Mouse (Mus musculus) kidney, adult 11 months (tissue): ENCODE measurements at regions not wholly inside any gene's neighbourhood (a gene's known extent, or its start where the extent isn't known, plus 50 kb on each side); places are given as distances from the start of the nearest gene placed in this dataset.

Experiments
- DNase-seq: peaks from one replicate; pipeline ENCODE4 v3.0.0; 2022

DNA sequence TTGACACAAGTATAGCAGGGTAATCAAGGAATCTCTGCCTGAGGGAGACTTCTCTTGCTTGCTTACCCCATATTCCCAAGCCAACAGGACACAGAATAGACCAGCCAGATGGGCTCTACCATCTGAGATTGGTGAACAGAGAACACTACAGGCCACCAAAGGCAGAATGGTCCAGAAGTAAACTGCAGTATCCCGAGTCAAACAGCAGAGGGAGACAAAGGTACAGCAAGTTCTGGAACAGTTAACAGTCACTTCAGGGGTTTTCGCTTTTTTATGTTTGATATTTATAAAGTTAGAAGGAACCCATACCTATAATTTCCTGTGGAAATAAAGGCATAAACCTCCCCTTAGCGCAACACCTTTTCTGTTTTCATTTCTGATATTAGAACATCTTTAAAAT, 325.5 kb upstream of the 9130204L05Rik start:
- peak; percentile 12 for DNase-seq
